Mouse (Mus musculus): Measurements from ENCODE around the gene Rad51b.

DNA sequence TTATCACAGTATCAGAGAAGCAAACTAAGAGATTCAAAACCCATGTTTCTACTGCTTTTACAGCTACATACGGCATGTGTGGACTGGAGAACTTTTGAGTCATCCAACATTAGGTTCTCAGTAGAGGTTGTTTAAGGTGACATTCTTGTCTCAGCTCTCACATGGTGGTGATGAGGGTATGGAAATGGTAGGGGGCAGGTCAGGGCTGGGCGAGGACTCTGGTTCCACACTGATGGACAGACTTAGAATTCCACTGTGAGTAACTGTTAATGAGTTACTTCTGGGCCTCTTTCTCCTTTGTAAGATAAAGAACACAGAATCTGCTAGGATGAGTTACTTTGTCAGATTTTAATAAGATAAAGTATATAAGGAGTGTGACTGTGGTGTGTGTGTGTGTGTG lies 36.9 kb upstream of the Rad51b start:
- no peak for TF ChIP-seq CTCF (IDR thresholded peaks at IDR 0.05; ENCODE audit: low read depth)
- no peak for TF ChIP-seq EP300 (IDR thresholded peaks at IDR 0.05; ENCODE audit: low read depth)
